Mouse (Mus musculus): Measurements from ENCODE around the gene Ftcd.

DNA sequence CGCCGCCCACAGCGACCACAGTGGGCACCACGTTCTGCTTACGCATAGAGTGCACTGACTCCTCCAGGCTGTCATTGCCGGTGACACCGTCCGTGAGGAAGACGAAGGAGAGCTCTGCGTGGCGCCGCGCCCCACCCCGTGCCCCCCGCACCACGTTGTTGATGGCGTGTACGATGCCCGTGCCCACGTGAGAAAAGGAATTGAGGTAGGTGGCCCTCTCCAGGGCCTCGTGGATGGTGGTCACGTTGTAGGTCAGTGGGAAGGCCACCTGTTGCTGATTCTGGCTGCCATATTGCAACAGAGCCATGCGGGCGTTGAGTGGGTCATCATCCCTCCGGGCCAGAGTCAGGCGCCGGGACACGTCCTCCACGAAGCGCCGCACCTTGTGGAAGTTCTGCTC lies 20.9 kb downstream of the Ftcd start:
- TF ChIP-seq POLR2A (IDR thresholded peaks at IDR 0.05; ENCODE audit: low read depth, low read length) (no peak), CTCF (IDR thresholded peaks at IDR 0.05; ENCODE audit: extremely low read depth, insufficient read length, insufficient replicate concordance, low read depth, low read length) (no peak)

Measured in small intestine, adult 2 months (tissue).